Comparison of ENCODE assay signal across 9 mouse cellular contexts in genomic region chr5:105651561-105651991, GRCm38 (mm10). TPM values are rescaled to one million over a fixed set of nuclear protein-coding genes. Genes with fewer than 3 reads are reported as not detected.
DNase-seq lines count a peak whose midpoint lies in the region; ATAC-seq and TF ChIP-seq lines count a peak whose summit lies in the region.
"Had no signal": no experiment of that assay in that cellular context is flagged by ENCODE, and none has a peak within 500 bp of the region (broad histone marks: within the 10 kb centered on the region; RNA-seq: fewer than 3 reads in every experiment).

No protein-coding gene starts in this region.

- H3K36me3 ChIP-seq in thymus, adult 2 months (ENCODE audit: control insufficient read depth, insufficient read depth, low read length), result no peaks in the 10 kb centered on the region
- H3K36me3 ChIP-seq in liver, embryonic 12.5 days, result no peaks in the 10 kb centered on the region

- TF ChIP-seq POLR2A in thymus, adult 2 months (IDR thresholded peaks at IDR 0.05; ENCODE audit: control insufficient read depth, extremely low read depth, insufficient read depth, low read length, poor library complexity), result no peak

- H3K27me3 ChIP-seq in thymus, adult 2 months (ENCODE audit: control insufficient read depth, insufficient read depth, low read length), result no peaks in the 10 kb centered on the region
- no peaks in the 10 kb centered on the region for H3K27me3 ChIP-seq in liver, embryonic 12.5 days (replicated peaks)

- peak overlapping the region; percentile 76 for H3K27ac ChIP-seq in thymus, adult 2 months (ENCODE audit: control insufficient read depth, insufficient read depth, low read length)
- no peak overlapping the region for H3K27ac ChIP-seq in liver, embryonic 12.5 days

- peak overlapping the region; percentile 26 for H3K4me3 ChIP-seq in thymus, adult 2 months (ENCODE audit: control insufficient read depth, insufficient read depth, low read length)
- H3K4me3 ChIP-seq in liver, embryonic 12.5 days, result peak overlapping the region; percentile 31

- H3K4me1 ChIP-seq in thymus, adult 2 months (replicated peaks; ENCODE audit: control insufficient read depth, insufficient read depth, low read length), result peaks cover 54% of the 10 kb centered on the region
- H3K4me1 ChIP-seq in liver, embryonic 12.5 days, result peaks cover 28% of the 10 kb centered on the region

- WGBS in thymus, adult 2 months, result 12% methylated on average over 11 of the region's 11 CpGs
- WGBS in liver, embryonic 12.5 days (ENCODE audit: insufficient replicate concordance), result 29% methylated on average over 11 of the region's 11 CpGs

- TF ChIP-seq CTCF in thymus, adult 2 months (IDR thresholded peaks at IDR 0.05; ENCODE audit: borderline replicate concordance, control insufficient read depth, extremely low read depth, insufficient read depth, low read length, poor library complexity), result no peak

- no peaks in the 10 kb centered on the region for H3K9me3 ChIP-seq in liver, embryonic 12.5 days (replicated peaks)

- no peak for ATAC-seq in liver, embryonic 12.5 days
- no peak for ATAC-seq in megakaryocyte progenitor cell, adult 5-6 weeks (replicated peaks; ENCODE audit: poor library complexity)
- ATAC-seq in erythroblast, adult 5-6 weeks (replicated peaks; ENCODE audit: low FRiP score, poor library complexity, severe bottlenecking), result no peak

- peak overlapping the region; percentile 47 for H3K9ac ChIP-seq in liver, embryonic 12.5 days

- H3K4me2 ChIP-seq in liver, embryonic 12.5 days, result peak overlapping the region; percentile 55

- DNase-seq in embryo, embryonic 10.5 days (ENCODE audit: low spot score), result peak; percentile 17
- DNase-seq in embryo, embryonic 10 days (ENCODE audit: low spot score), result no peak
- DNase-seq in thymus, adult 2 months, result no peak
- no peak for DNase-seq in thymus, postnatal 10 days (ENCODE audit: low spot score in 2 of 2)
- no peak for DNase-seq in gastrocnemius, postnatal 14 days
- DNase-seq: retina, postnatal 1 day had no signal

- intact Hi-C loops in gastrocnemius, postnatal 14 days (cut with DNase I; ENCODE audit: low total_unique reads), result loop anchor here (5.0 kb wide), 1 partner anchor 244 kb away; no protein-coding TSS in a partner anchor

RNA-seq across cellular contexts. Expression of gene Lrrc8d, which starts 48.2 kb away (rescaled TPM):
- 5.6 and 5.7 TPM in 2 replicates for polyA plus RNA-seq in thymus, adult 2 months (2012; rRNA removed)
- 14.5 and 15.4 TPM in 2 replicates for polyA plus RNA-seq in liver, embryonic 12.5 days (2016; fragmentation: Nextera tagmentation; extraction: Ambion mirVana)
- 40.7 and 44.9 TPM in 2 replicates for total RNA-seq in megakaryocyte progenitor cell, adult 5-6 weeks (2015)
- total RNA-seq in megakaryocyte progenitor cell, adult 5-6 weeks (2017), result 14.2 and 15.6 TPM in 2 replicates
- 11.5 and 14.4 TPM in 2 replicates for total RNA-seq in erythroblast, adult 5-6 weeks (2015; ENCODE audit: low replicate concordance)
- 6.4 and 10.3 TPM in 2 replicates for total RNA-seq in erythroblast, adult 5-6 weeks (2017; ENCODE audit: low replicate concordance)
- 1 to 10 TPM; 8.0 to 8.5 TPM for total RNA-seq in gastrocnemius, postnatal 14 days (2021)
